Mouse (Mus musculus): Measurements from ENCODE around the gene Mical3. TPM values are rescaled to one million over a fixed set of nuclear protein-coding genes. Genes with fewer than 3 reads are reported as not detected.

The Mical3 gene
- polyA plus RNA-seq, 1 experiment = 19.1 TPM

DNA sequence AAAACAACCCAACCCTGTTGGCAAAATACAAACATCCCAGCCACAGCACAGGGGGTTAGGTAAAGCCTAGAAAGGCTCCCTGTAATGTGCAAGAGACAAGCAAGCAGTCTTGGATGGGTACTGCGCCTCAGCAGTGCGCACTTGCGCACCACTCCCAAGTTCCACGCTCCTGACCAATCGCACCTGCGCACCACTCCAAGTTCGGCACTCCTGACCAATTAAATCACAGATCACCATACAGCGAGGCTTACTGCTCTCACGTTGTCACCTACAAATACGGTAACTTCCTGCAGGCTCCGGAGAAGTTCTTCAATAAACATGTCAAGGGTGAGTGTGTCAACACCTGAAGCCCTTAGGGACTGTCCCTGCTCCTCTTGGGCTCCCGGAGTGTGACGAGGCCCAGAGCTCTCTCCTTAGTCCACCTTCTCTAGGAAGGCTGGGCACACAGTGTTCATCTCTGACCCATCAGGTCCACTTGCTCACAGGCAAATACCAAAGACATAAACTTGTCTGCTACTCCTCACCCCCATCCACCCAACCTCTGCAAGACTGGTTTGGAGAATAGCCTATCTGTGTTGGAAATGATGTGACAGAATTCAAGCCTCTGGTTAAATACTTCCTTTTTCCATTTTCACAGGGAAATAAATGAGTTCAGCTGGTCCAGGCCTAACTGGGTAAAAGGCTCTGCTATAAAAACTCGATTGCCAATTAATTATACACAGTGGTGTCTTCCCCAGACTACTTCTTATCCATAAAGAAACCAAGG, 27.2 kb downstream of the Mical3 start:
- Histone ChIP-seq H3K4me1 (ENCODE audit: control insufficient read depth, insufficient read depth, low read length) (peaks cover 2% of the 10 kb centered on the region; the same call in 1 of the 2 replicates), H3K4me3 (ENCODE audit: insufficient read depth, low read length) (no peak overlapping the region), H3K27ac (ENCODE audit: insufficient read depth, low read length) (no peak overlapping the region)
- TF ChIP-seq CTCF (IDR thresholded peaks at IDR 0.05; ENCODE audit: borderline replicate concordance, insufficient read depth, low read length) (no peak), POLR2A (IDR thresholded peaks at IDR 0.05; ENCODE audit: low read depth, low read length) (no peak)

- Histone ChIP-seq H3K4me1 (ENCODE audit: control insufficient read depth, insufficient read depth, low read length) (peaks cover 2% of the 10 kb centered on the region; the same call in 1 of the 2 replicates), H3K4me3 (ENCODE audit: insufficient read depth, low read length) (no peak overlapping the region), H3K27ac (ENCODE audit: insufficient read depth, low read length) (no peak overlapping the region)
- no peak for TF ChIP-seq CTCF (IDR thresholded peaks at IDR 0.05; ENCODE audit: borderline replicate concordance, insufficient read depth, low read length)
Observed at GRCm38 (mm10) chr6:121102941-121103340, 27.9 kb downstream of the Mical3 start.

DNA sequence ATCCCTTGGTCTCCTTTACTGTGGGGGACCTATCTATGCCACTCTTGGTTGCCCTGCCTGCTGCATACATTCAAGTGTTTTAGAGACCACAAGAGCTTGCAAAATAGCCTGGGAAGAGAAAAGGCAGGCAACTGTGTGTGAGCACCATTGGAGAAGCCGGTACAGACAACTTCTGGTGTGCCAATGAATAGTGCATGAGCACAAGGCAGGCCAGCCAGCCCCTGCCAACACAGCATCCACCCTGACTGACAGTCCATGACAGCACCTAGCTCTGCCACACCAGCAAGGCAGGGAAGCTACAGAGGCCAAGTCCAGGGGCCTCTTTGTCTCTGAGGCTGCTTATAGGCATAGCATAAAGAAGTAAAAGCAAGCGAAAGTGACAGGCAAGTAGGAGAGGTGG, 28.7 kb downstream of the Mical3 start:
- no peak overlapping the region for H3K4me3 ChIP-seq (ENCODE audit: insufficient read depth, low read length)
- peaks cover 2% of the 10 kb centered on the region; the same call in 1 of the 2 replicates for H3K4me1 ChIP-seq (ENCODE audit: control insufficient read depth, insufficient read depth, low read length)
- TF ChIP-seq CTCF (IDR thresholded peaks at IDR 0.05; ENCODE audit: borderline replicate concordance, insufficient read depth, low read length) (no peak), POLR2A (IDR thresholded peaks at IDR 0.05; ENCODE audit: low read depth, low read length) (no peak)
- no peak overlapping the region for H3K27ac ChIP-seq (ENCODE audit: insufficient read depth, low read length)

DNA sequence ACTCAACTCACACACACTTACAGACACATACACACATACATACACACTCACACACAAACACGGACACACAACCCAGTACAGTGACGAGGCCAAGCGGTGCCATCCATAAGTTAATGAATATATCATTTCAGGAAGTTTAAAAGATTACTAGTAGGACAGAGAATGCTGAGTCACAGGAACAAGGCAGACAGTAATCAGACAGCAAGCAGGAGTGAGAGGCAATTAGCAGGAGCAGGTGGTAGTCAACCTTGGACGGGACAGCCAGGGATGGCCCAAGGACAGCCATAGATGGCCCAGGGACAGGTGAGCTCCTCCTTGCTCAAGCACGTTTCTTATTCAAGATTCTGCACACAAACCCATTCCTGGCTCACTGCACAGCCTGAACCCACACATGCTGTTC, 29.6 kb downstream of the Mical3 start:
- no peak for TF ChIP-seq CTCF (IDR thresholded peaks at IDR 0.05; ENCODE audit: borderline replicate concordance, insufficient read depth, low read length)
- no peak for TF ChIP-seq POLR2A (IDR thresholded peaks at IDR 0.05; ENCODE audit: low read depth, low read length)
- Histone ChIP-seq H3K4me1 (ENCODE audit: control insufficient read depth, insufficient read depth, low read length) (peaks cover 2% of the 10 kb centered on the region; the same call in 1 of the 2 replicates), H3K4me3 (ENCODE audit: insufficient read depth, low read length) (no peak overlapping the region), H3K27ac (ENCODE audit: insufficient read depth, low read length) (no peak overlapping the region)

DNA sequence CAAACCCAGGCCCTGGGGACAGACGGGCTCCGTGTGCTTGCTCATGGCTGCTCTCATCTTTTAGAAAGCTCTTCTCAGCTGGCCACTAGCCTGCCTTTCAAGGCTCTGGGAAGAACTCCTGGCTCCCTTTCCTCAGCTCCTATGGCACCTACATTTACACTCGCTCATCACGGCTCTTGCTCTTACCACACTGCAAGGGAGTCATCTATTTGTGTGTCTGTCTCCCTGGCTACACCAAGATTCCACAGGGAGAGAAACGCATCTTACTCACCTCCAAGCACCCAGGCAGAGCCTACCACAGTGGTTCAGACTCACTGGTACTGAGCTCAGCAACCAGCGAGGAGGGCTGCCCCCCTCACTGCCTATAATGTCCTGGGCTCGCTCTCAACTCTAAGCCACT, 31.0 kb downstream of the Mical3 start:
- Histone ChIP-seq H3K4me1 (ENCODE audit: control insufficient read depth, insufficient read depth, low read length) (peaks cover 2% of the 10 kb centered on the region; the same call in 1 of the 2 replicates), H3K4me3 (ENCODE audit: insufficient read depth, low read length) (no peak overlapping the region), H3K27ac (ENCODE audit: insufficient read depth, low read length) (no peak overlapping the region)
- TF ChIP-seq CTCF (IDR thresholded peaks at IDR 0.05; ENCODE audit: borderline replicate concordance, insufficient read depth, low read length) (no peak), POLR2A (IDR thresholded peaks at IDR 0.05; ENCODE audit: low read depth, low read length) (no peak)

DNA sequence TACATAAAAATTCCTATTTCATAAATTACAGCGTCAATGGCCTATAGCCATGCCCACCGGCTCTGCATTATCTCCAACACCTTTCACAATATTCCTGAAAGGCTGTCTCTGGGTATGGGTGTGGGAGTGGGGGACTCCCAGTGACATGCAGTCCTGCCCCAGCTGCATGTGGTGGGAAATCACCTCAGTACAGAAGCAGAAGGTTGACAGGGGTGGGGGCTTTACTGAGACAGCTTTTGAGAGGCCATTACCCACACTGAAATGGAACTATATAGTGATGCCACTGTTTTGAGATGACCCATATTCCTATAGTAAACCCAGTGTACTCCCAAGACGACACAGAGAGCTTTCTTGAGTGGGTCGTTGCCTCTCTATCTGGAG, 31.6 kb downstream of the Mical3 start:
- Histone ChIP-seq H3K4me3 (ENCODE audit: insufficient read depth, low read length) (no peak overlapping the region), H3K4me1 (ENCODE audit: control insufficient read depth, insufficient read depth, low read length) (peaks cover 2% of the 10 kb centered on the region; the same call in 1 of the 2 replicates), H3K27ac (ENCODE audit: insufficient read depth, low read length) (no peak overlapping the region)
- no peak for TF ChIP-seq POLR2A (IDR thresholded peaks at IDR 0.05; ENCODE audit: low read depth, low read length)
- no peak for TF ChIP-seq CTCF (IDR thresholded peaks at IDR 0.05; ENCODE audit: borderline replicate concordance, insufficient read depth, low read length)

DNA sequence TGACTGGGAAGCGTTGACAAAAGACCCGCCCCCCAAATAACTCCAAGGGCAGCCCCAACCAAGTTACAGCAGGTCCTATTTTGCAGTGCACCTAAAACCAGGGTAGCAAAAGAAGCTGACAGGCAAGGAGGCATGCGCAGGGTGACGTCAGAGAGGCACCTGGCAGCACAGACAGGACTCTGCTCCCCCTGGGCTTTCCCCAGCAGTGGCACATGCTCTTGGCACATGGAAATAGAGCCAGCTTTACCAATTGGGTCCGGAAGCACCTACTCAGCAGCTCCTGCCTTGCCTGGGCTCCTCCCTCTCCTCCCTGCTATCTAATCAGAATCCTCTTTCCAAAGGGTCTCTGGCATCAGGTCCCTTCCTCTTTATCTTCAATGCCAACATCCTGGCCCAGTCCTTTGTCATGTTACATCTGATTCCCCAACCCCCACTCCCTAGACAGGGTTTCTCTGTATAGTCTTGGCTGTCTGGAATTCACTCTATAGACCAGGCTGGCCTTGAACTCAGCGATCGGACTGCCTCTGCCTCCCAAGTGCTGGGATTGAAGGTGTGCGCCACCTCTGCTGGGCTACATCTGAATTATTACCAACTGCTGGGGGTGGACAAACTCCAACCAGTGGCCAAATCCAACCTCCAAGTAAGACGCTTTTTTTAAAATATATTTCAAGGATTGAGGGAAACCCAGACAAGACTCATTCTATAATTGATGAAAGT, 32.1 kb downstream of the Mical3 start:
- Histone ChIP-seq H3K4me3 (ENCODE audit: insufficient read depth, low read length) (no peak overlapping the region), H3K4me1 (ENCODE audit: control insufficient read depth, insufficient read depth, low read length) (peaks cover 2% of the 10 kb centered on the region; the same call in 1 of the 2 replicates), H3K27ac (ENCODE audit: insufficient read depth, low read length) (no peak overlapping the region)
- TF ChIP-seq CTCF (IDR thresholded peaks at IDR 0.05; ENCODE audit: borderline replicate concordance, insufficient read depth, low read length) = no peak

DNA sequence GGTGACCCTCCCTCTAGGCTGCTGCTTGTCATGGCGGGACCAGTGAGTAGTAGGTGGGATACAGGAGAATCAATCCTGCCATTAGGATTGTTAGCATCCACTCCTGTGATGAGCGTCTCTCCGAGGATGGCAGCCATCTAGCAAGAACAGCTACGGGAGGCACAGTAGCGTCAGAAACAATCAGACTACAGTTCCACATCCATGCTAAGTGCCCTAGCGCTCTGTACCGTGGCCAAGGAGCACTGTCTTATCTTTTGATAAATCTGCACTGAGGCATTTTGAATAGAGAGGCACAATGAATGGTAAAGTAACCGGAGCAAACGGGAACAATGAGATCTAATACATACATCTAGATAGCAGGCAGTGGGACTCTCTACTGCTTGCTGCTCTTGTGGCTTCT, 32.7 kb downstream of the Mical3 start:
- no peak overlapping the region for H3K4me3 ChIP-seq (ENCODE audit: insufficient read depth, low read length)
- TF ChIP-seq POLR2A (IDR thresholded peaks at IDR 0.05; ENCODE audit: low read depth, low read length) = no peak
- no peak for TF ChIP-seq CTCF (IDR thresholded peaks at IDR 0.05; ENCODE audit: borderline replicate concordance, insufficient read depth, low read length)
- no peak overlapping the region for H3K27ac ChIP-seq (ENCODE audit: insufficient read depth, low read length)
- H3K4me1 ChIP-seq (ENCODE audit: control insufficient read depth, insufficient read depth, low read length) = 0 out of 2 replicates have a peak, but pooled peaks cover 2% of the 10 kb centered on the region

- TF ChIP-seq POLR2A (IDR thresholded peaks at IDR 0.05; ENCODE audit: low read depth, low read length) (no peak), CTCF (IDR thresholded peaks at IDR 0.05; ENCODE audit: borderline replicate concordance, insufficient read depth, low read length) (no peak)
- no peak overlapping the region for H3K4me3 ChIP-seq (ENCODE audit: insufficient read depth, low read length)
Observed at GRCm38 (mm10) chr6:121096862-121097261, 33.9 kb downstream of the Mical3 start.

GRCm38 (mm10) chr6:121096390-121096789, 34.4 kb downstream of the Mical3 start:
- Histone ChIP-seq H3K4me1 (ENCODE audit: control insufficient read depth, insufficient read depth, low read length) (no peaks in the 10 kb centered on the region), H3K27ac (ENCODE audit: insufficient read depth, low read length) (no peak overlapping the region), H3K4me3 (ENCODE audit: insufficient read depth, low read length) (no peak overlapping the region)
- no peak for TF ChIP-seq CTCF (IDR thresholded peaks at IDR 0.05; ENCODE audit: borderline replicate concordance, insufficient read depth, low read length)
- TF ChIP-seq POLR2A (IDR thresholded peaks at IDR 0.05; ENCODE audit: low read depth, low read length) = no peak

More at GRCm38 (mm10) chr6:121096862-121097261, 33.9 kb downstream of the Mical3 start:
- Histone ChIP-seq H3K4me1 (ENCODE audit: control insufficient read depth, insufficient read depth, low read length) (no peaks in the 10 kb centered on the region), H3K27ac (ENCODE audit: insufficient read depth, low read length) (no peak overlapping the region)
